Mouse (Mus musculus) heart, embryonic 10.5 days (tissue): ENCODE results near the gene Mindy1. TPM values are rescaled to one million over a fixed set of nuclear protein-coding genes. Genes with fewer than 3 reads are reported as not detected.

Experiments
- DNase-seq: peaks from one replicate; pipeline ENCODE4 v3.0.0-alpha.2; 2017; ENCODE audit warnings: low spot score
- H3K27ac ChIP-seq: fragments of 300-500 bp; sonication (generic); 2 replicates; pipeline ENCODE4 v1.5.1; 2016; ENCODE audit warnings: mild to moderate bottlenecking
- H3K27me3 ChIP-seq: fragments of 300-500 bp; sonication (generic); 2 replicates; pipeline ENCODE4 v1.6.1; 2016; ENCODE audit warnings: mild to moderate bottlenecking; ENCODE audit not compliant: poor library complexity, insufficient read depth, severe bottlenecking
- H3K36me3 ChIP-seq: fragments of 300-500 bp; sonication (generic); 2 replicates; pipeline ENCODE4 v1.6.1; 2016; ENCODE audit warnings: mild to moderate bottlenecking, moderate library complexity
- H3K4me1 ChIP-seq: fragments of 300-500 bp; sonication (generic); 2 replicates; pipeline ENCODE4 v1.6.1; 2016; ENCODE audit warnings: mild to moderate bottlenecking
- H3K4me3 ChIP-seq: fragments of 300-500 bp; sonication (generic); 2 replicates; pipeline ENCODE4 v1.5.1; 2016; ENCODE audit warnings: mild to moderate bottlenecking, moderate library complexity
- H3K9me3 ChIP-seq: fragments of 300-500 bp; sonication (generic); 2 replicates; pipeline ENCODE4 v1.6.1; 2016; ENCODE audit warnings: mild to moderate bottlenecking, moderate library complexity
- WGBS: fragments of 180-500 bp; shearing (Covaris S2); methylation state at CpG from one replicate; pipeline ENCODE4 v1.1.7; 2016; 5-methylcytosine and 5-hydroxymethylcytosine counted together
- polyA plus RNA-seq: library from polyadenylated mRNA; unstranded; fragments of >200 nt; fragmentation: Nextera tagmentation; extraction: Ambion mirVana; gene quantifications from 2 replicates; pipeline ENCODE4 v1.2.1, GENCODE M21; 2016

The Mindy1 gene
- polyA plus RNA-seq, 1 experiment from 2014 or later = 27.0 TPM

GRCm38 (mm10) chr3:95275161-95275560 is 6.0 kb upstream of the Mindy1 start:
- peaks cover 8% of the 10 kb centered on the region for H3K36me3 ChIP-seq
- 66% methylated on average over 6 of the region's 6 CpGs for WGBS
- no peak overlapping the region for H3K4me3 ChIP-seq
- peaks cover 18% of the 10 kb centered on the region for H3K4me1 ChIP-seq
- H3K27me3 ChIP-seq = no peaks in the 10 kb centered on the region
- H3K27ac ChIP-seq = peak overlapping the region; percentile 47; the same call in 1 of the 2 replicates
- no peaks in the 10 kb centered on the region for H3K9me3 ChIP-seq
- no peak for DNase-seq

GRCm38 (mm10) chr3:95276428-95276934 is 4.7 kb upstream of the Mindy1 start:
- peaks cover 22% of the 10 kb centered on the region for H3K4me1 ChIP-seq
- 72% methylated on average over 5 of the region's 5 CpGs for WGBS
- no peaks in the 10 kb centered on the region for H3K9me3 ChIP-seq
- no peak overlapping the region for H3K27ac ChIP-seq
- H3K27me3 ChIP-seq = no peaks in the 10 kb centered on the region
- DNase-seq = no peak
- H3K36me3 ChIP-seq = peaks cover 8% of the 10 kb centered on the region
- H3K4me3 ChIP-seq = no peak overlapping the region

DNA sequence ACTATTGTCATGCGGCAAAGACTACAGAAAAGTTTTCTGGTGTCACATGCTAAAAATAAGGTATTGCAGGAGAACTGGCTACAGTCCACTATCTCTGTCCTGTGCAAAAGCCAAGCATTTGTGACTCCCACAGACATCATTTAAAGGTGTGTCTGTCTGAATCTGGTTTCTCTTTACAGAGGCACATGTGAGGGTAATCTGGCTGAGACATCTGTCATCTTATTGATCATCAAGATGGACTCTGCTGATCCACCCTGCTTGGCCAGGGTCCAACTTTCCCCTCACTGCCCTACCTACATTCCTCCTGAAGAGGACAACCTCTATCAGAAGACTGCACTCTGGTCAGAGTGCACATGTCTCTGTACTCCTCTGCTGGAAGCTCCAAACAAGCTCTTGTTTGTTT is 4.0 kb upstream of the Mindy1 start:
- peaks cover 8% of the 10 kb centered on the region for H3K36me3 ChIP-seq
- H3K4me3 ChIP-seq = no peak overlapping the region
- no peaks in the 10 kb centered on the region for H3K27me3 ChIP-seq
- H3K27ac ChIP-seq = no peak overlapping the region
- WGBS = 90% methylated on average over 1 of the region's 1 CpGs
- peaks cover 22% of the 10 kb centered on the region for H3K4me1 ChIP-seq
- H3K9me3 ChIP-seq = no peaks in the 10 kb centered on the region
- DNase-seq = no peak

DNA sequence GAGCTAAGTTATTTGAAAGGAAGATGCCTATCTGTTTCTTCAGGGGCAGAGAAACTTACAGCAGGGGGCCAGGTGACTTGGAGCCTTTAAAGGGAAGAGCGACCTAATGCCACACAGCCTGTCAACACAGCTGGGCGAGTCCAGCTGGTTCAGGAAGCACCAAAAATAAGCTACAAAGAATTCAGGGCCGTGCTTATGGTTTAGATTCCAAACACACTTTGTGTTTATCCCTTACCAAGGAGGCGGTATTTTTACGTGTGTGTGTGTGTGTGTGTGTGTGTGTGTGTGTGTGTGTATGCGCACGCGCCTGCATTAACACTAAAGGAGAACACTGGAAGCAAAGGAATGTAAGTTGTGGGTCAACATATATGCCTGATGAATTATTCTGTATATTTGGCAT is 398 bp upstream of the Mindy1 start:
- Histone ChIP-seq H3K4me1 (peaks cover 32% of the 10 kb centered on the region), H3K36me3 (no peaks in the 10 kb centered on the region), H3K9me3 (no peaks in the 10 kb centered on the region), H3K27me3 (no peaks in the 10 kb centered on the region), H3K4me3 (peak overlapping the region; percentile 83), H3K27ac (peak overlapping the region; percentile 95)
- DNase-seq = no peak
- 14% methylated on average over 8 of the region's 8 CpGs for WGBS

DNA sequence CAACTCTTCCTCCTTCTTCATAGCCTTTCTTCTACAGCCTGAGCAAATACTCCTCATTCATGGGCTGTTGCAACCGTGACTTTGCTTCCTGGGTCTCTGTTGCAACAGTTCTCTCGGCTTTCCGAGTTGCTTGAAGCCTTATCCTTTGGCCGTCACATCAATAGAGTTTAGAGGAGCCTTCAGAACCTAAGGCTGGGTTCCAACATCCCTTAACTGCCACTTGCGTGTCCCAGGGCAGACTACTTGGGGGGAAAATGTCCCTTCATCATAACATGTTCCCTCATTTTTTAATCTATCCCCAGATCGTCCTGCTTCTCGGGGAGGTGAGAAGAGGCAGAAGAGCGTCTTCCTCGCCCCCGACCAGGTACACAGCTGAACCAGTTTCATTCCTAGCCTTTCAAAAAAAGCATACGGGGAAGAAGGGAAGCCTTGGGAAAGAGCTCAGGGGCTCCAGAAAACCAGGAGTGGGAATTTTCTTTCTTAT is 1.3 kb downstream of the Mindy1 start:
- H3K4me3 ChIP-seq = peak overlapping the region; percentile 83
- no peaks in the 10 kb centered on the region for H3K27me3 ChIP-seq
- H3K4me1 ChIP-seq = peaks cover 23% of the 10 kb centered on the region
- H3K9me3 ChIP-seq = no peaks in the 10 kb centered on the region
- peak overlapping the region; percentile 95 for H3K27ac ChIP-seq
- H3K36me3 ChIP-seq = peaks cover under 1% of the 10 kb centered on the region; the same call in 1 of the 2 replicates
- no peak for DNase-seq
- under 1% methylated on average over 11 of the region's 11 CpGs for WGBS

- Histone ChIP-seq H3K27me3 (no peaks in the 10 kb centered on the region), H3K36me3 (peaks cover 7% of the 10 kb centered on the region), H3K4me1 (peaks cover 22% of the 10 kb centered on the region), H3K9me3 (no peaks in the 10 kb centered on the region), H3K4me3 (peak overlapping the region; percentile 83), H3K27ac (peak overlapping the region; percentile 95)
- peak; percentile 95 for DNase-seq
- WGBS = under 1% methylated on average over 49 of the region's 51 CpGs
These were observed 1.9 kb downstream of the Mindy1 start for GRCm38 (mm10) chr3:95282865-95283588.

DNA sequence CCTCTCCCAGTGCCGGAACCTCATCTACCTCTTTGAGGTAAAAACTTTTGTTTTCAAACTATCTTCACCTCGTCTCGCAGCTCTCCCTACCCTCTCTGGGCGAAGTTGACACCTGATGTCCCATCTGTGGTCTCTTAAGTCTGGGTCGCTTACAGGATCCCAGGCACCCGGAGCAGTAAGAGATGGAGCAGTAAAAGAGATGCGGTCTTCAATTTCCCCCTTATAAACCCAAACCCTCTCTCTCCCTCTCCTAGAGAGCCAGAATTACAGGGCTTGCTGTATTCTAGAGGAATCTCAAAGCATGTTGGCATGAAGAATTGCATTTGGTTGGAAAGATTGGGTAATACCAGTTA is 2.4 kb downstream of the Mindy1 start:
- H3K4me1 ChIP-seq = peaks cover 22% of the 10 kb centered on the region
- 2% methylated on average over 7 of the region's 7 CpGs for WGBS
- H3K4me3 ChIP-seq = peak overlapping the region; percentile 83
- DNase-seq = no peak
- no peaks in the 10 kb centered on the region for H3K27me3 ChIP-seq
- peak overlapping the region; percentile 95 for H3K27ac ChIP-seq
- peaks cover 12% of the 10 kb centered on the region for H3K36me3 ChIP-seq
- H3K9me3 ChIP-seq = no peaks in the 10 kb centered on the region

DNA sequence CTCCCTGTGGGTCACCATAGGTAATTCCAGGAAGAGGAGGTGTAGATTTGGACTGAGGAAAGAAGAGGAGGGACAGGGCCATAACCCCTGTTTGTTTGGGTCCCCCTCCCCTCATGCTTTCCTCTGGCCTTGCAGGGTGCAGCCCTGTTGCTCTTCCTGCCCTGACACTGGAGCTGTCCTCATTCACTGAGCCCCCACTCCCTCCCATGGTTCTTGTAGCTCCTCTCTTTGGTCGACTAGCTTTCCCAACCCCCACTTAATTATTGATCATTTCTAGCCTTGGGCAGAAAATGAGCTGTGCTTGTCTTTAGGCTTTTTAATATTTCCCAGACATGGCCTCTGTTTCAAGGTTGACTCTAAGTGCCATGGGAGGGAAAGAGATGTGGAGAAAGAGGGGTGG is 2.9 kb downstream of the Mindy1 start:
- H3K27ac ChIP-seq = peak overlapping the region; percentile 95
- no peak for DNase-seq

GRCm38 (mm10) chr3:95284501-95285281 is 3.5 kb downstream of the Mindy1 start:
- no peak for DNase-seq
- Histone ChIP-seq H3K36me3 (peaks cover 16% of the 10 kb centered on the region), H3K27ac (no peak overlapping the region), H3K4me3 (no peak overlapping the region; the same call in 1 of the 2 replicates), H3K27me3 (no peaks in the 10 kb centered on the region), H3K4me1 (peaks cover 22% of the 10 kb centered on the region), H3K9me3 (no peaks in the 10 kb centered on the region)
- WGBS = 86% methylated on average over 12 of the region's 12 CpGs

More for the DNA sequence above, 2.9 kb downstream of the Mindy1 start:
- peak overlapping the region; percentile 83 for H3K4me3 ChIP-seq
- H3K4me1 ChIP-seq = peaks cover 22% of the 10 kb centered on the region
- H3K9me3 ChIP-seq = no peaks in the 10 kb centered on the region
- H3K36me3 ChIP-seq = peaks cover 15% of the 10 kb centered on the region
- H3K27me3 ChIP-seq = no peaks in the 10 kb centered on the region
- WGBS = 39% methylated on average over 1 of the region's 1 CpGs

- Histone ChIP-seq H3K36me3 (peaks cover 18% of the 10 kb centered on the region), H3K27me3 (no peaks in the 10 kb centered on the region), H3K4me1 (peaks cover 22% of the 10 kb centered on the region), H3K9me3 (no peaks in the 10 kb centered on the region), H3K4me3 (no peak overlapping the region), H3K27ac (no peak overlapping the region)
- no peak for DNase-seq
- 91% methylated on average over 5 of the region's 5 CpGs for WGBS
These were observed 4.2 kb downstream of the Mindy1 start for GRCm38 (mm10) chr3:95285390-95285789.

DNA sequence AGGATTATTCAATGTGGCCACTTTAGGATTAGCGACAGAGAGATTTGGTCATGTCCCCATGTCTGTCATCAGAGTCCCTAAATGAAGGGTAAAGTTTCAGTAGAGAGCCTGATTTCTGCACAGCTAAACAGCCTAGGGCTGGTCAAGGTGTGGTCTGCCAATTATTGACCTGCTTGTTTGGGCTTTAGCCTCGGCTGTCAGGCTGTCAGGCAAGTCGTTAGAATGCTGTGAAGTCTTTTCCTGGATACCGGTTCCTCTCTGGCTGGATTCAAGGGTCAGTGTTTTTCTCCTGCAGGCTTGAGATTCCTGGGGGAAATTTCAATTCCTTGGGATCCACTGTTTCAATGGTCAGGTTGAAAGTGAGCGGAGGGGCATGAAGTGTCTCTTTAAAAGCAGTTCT is 4.9 kb downstream of the Mindy1 start:
- 64% methylated on average over 5 of the region's 5 CpGs for WGBS
- peaks cover 22% of the 10 kb centered on the region for H3K36me3 ChIP-seq
- H3K9me3 ChIP-seq = no peaks in the 10 kb centered on the region
- H3K27ac ChIP-seq = no peak overlapping the region
- no peaks in the 10 kb centered on the region for H3K27me3 ChIP-seq
- no peak for DNase-seq
- no peak overlapping the region for H3K4me3 ChIP-seq
- peaks cover 18% of the 10 kb centered on the region for H3K4me1 ChIP-seq

- Histone ChIP-seq H3K9me3 (no peaks in the 10 kb centered on the region), H3K36me3 (peaks cover 27% of the 10 kb centered on the region), H3K27me3 (no peaks in the 10 kb centered on the region), H3K27ac (no peak overlapping the region), H3K4me3 (no peak overlapping the region), H3K4me1 (peaks cover 18% of the 10 kb centered on the region)
- WGBS = 73% methylated on average over 7 of the region's 7 CpGs
- DNase-seq = no peak
These were observed 5.4 kb downstream of the Mindy1 start for GRCm38 (mm10) chr3:95286510-95286909.

DNA sequence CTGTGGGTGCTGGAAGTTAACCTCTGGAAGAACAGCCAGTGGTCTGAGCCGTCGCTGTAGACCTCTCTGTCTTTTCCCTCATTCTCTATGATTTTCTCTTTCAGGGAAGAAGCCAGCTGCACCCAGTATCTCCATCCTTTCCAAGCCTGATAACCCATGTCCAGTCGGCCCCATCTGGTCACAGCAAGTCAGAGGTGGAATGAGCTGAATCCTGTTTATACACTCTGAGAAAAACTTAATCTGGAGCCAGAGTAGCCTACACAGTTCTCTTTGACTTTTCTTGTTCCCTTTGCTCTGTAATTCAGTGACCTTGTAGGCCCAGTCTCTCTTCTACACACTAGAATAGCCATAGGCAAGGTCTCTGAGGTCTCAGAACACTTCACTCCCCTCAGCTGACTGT is 6.4 kb downstream of the Mindy1 start:
- Histone ChIP-seq H3K4me1 (peaks cover 18% of the 10 kb centered on the region), H3K27me3 (no peaks in the 10 kb centered on the region), H3K4me3 (no peak overlapping the region), H3K36me3 (peaks cover 33% of the 10 kb centered on the region), H3K27ac (no peak overlapping the region), H3K9me3 (no peaks in the 10 kb centered on the region)
- WGBS = 76% methylated on average over 3 of the region's 3 CpGs
- DNase-seq = no peak
